Mouse (Mus musculus) adrenal gland, adult 2 months (tissue): ENCODE results near the gene Lgr6. TPM values are rescaled to one million over a fixed set of nuclear protein-coding genes. Genes with fewer than 3 reads are reported as not detected.
A peak's percentile ranks its signal among the peaks of the same experiment; 100 is the strongest.

ENCODE experiments used
- DNase-seq: peaks from one replicate; pipeline ENCODE4 v3.0.0; 2021
- polyA plus RNA-seq: library from polyadenylated mRNA; depleted of rRNA; stranded (reverse); fragments of >200 nt; gene quantifications from 2 replicates; pipeline ENCODE4 v1.2.3, GENCODE M21; 2012
- total RNA-seq, 2 experiments: library from RNA; stranded (reverse); gene quantifications; 2 replicates each; pipeline ENCODE4 v1.2.3; 2021

Gene Lgr6
- total and polyA plus RNA-seq, 3 experiments: 1.8 to 3.6 (median 2.0) TPM

GRCm38 (mm10) chr1:135014921-135015445 is 90.1 kb downstream of the Lgr6 start:
- no peak for DNase-seq

- DNase-seq: no peak
Measured at GRCm38 (mm10) chr1:135012472-135012871, 92.6 kb downstream of the Lgr6 start.

GRCm38 (mm10) chr1:135011912-135012311 is 93.2 kb downstream of the Lgr6 start:
- no peak for DNase-seq

GRCm38 (mm10) chr1:135009833-135010232 is 95.2 kb downstream of the Lgr6 start:
- DNase-seq: no peak

- no peak for DNase-seq
Measured at GRCm38 (mm10) chr1:135005696-135006095, 99.4 kb downstream of the Lgr6 start.

- no peak for DNase-seq
Measured at GRCm38 (mm10) chr1:135003346-135003745, 101.7 kb downstream of the Lgr6 start.

- no peak for DNase-seq
Measured at GRCm38 (mm10) chr1:135000527-135000926, 104.5 kb downstream of the Lgr6 start.

GRCm38 (mm10) chr1:134998231-134998630 is 106.8 kb downstream of the Lgr6 start:
- no peak for DNase-seq

- DNase-seq: no peak
Measured at GRCm38 (mm10) chr1:134997568-134997967, 107.5 kb downstream of the Lgr6 start.

GRCm38 (mm10) chr1:134996471-134996870 is 108.6 kb downstream of the Lgr6 start:
- no peak for DNase-seq

- peak; percentile 30 for DNase-seq
Measured at GRCm38 (mm10) chr1:134995954-134996353, 109.1 kb downstream of the Lgr6 start.

GRCm38 (mm10) chr1:134995437-134995836 is 109.6 kb downstream of the Lgr6 start:
- DNase-seq: no peak

- no peak for DNase-seq
Measured at GRCm38 (mm10) chr1:134994739-134995138, 110.3 kb downstream of the Lgr6 start.

- DNase-seq: no peak
Measured at GRCm38 (mm10) chr1:134992046-134992645, 112.9 kb downstream of the Lgr6 start.

- peak; percentile 76 for DNase-seq
Measured at GRCm38 (mm10) chr1:134989372-134989771, 115.7 kb downstream of the Lgr6 start.

- no peak for DNase-seq
Measured at GRCm38 (mm10) chr1:134987962-134988341, 117.1 kb downstream of the Lgr6 start.

GRCm38 (mm10) chr1:134987173-134987961 is 117.7 kb downstream of the Lgr6 start:
- DNase-seq: peak; percentile 79

GRCm38 (mm10) chr1:134972920-134973319 is 132.2 kb downstream of the Lgr6 start:
- DNase-seq: no peak

- no peak for DNase-seq
Measured at GRCm38 (mm10) chr1:134965430-134965829, 139.6 kb downstream of the Lgr6 start.

- no peak for DNase-seq
Measured at GRCm38 (mm10) chr1:134962821-134963220, 142.3 kb downstream of the Lgr6 start.

GRCm38 (mm10) chr1:134962053-134962803 is 142.8 kb downstream of the Lgr6 start, which contains the start of gene Ube2t:
TSS of gene Ube2t (plus strand) at chr1:134962565.
- DNase-seq: peak; percentile 96

- no peak for DNase-seq
Measured at GRCm38 (mm10) chr1:134960634-134961033, 144.4 kb downstream of the Lgr6 start.
